Mouse (Mus musculus) lung, embryonic 16.5 days (tissue): ENCODE results near the gene Lyve1. TPM values are rescaled to one million over a fixed set of nuclear protein-coding genes. Genes with fewer than 3 reads are reported as not detected.

Experiments
- ATAC-seq: fragments of 200-750 bp; cut with Nextera tagmentation; 2 replicates; pipeline ENCODE4 v1.8.0; 2017; ENCODE audit warnings: low read depth, mild to moderate bottlenecking, moderate library complexity
- H3K27ac ChIP-seq: fragments of 300-500 bp; sonication (generic); 2 replicates; pipeline ENCODE4 v1.5.1; 2014; ENCODE audit warnings: mild to moderate bottlenecking, control low read depth, low read length
- H3K27me3 ChIP-seq: fragments of 300-500 bp; sonication (generic); 2 replicates; pipeline ENCODE4 v1.6.1; 2014; ENCODE audit warnings: low read depth, low read length, mixed read lengths; ENCODE audit not compliant: control insufficient read depth, insufficient read depth
- H3K36me3 ChIP-seq: fragments of 300-500 bp; sonication (generic); 2 replicates; pipeline ENCODE4 v1.6.1; 2014; ENCODE audit warnings: low read length; ENCODE audit not compliant: control insufficient read depth, insufficient read depth
- H3K4me1 ChIP-seq: fragments of 300-500 bp; sonication (generic); replicated peaks from 2 replicates; pipeline ENCODE4 v1.6.1; 2014; ENCODE audit warnings: low read length, mixed read lengths; ENCODE audit not compliant: control insufficient read depth, insufficient read depth
- H3K4me2 ChIP-seq: fragments of 300-500 bp; sonication (generic); 2 replicates; pipeline ENCODE4 v1.6.1; 2014; ENCODE audit warnings: low read depth, low read length, control low read depth
- H3K4me3 ChIP-seq: fragments of 300-500 bp; sonication (generic); 2 replicates; pipeline ENCODE4 v1.5.1; 2014; ENCODE audit warnings: mild to moderate bottlenecking, low read length, control low read depth
- H3K9ac ChIP-seq: fragments of 300-500 bp; sonication (generic); 2 replicates; pipeline ENCODE4 v1.6.1; 2014; ENCODE audit warnings: low read length, control low read depth
- H3K9me3 ChIP-seq: fragments of 300-500 bp; sonication (generic); 2 replicates; pipeline ENCODE4 v1.6.1; 2016; ENCODE audit warnings: low read length; ENCODE audit not compliant: control insufficient read depth
- WGBS: fragments of 180-500 bp; shearing (Covaris S2); extraction: QIAGEN DNeasy Blood & Tissue Kit; methylation state at CpG from one replicate; pipeline ENCODE4 v1.1.7; 2014; 5-methylcytosine and 5-hydroxymethylcytosine counted together
- polyA plus RNA-seq: library from polyadenylated mRNA; unstranded; fragments of >200 nt; fragmentation: Nextera tagmentation; extraction: Ambion mirVana; gene quantifications from 2 replicates; pipeline ENCODE4 v1.2.1, GENCODE M21; 2015

Gene Lyve1
- polyA plus RNA-seq, 1 experiment from 2014 or later, result 72.5 TPM

- 0% methylated on average over 42 of the region's 42 CpGs for WGBS
- H3K9me3 ChIP-seq, result no peaks in the 10 kb centered on the region
- peak within 1 kb of the TSS; percentile 94 for H3K9ac ChIP-seq
- ATAC-seq, result peak; percentile 92
- peaks cover 10% of the 10 kb centered on the region; the same call in 1 of the 2 replicates for H3K4me1 ChIP-seq
- peak within 1 kb of the TSS; percentile 97 for H3K27ac ChIP-seq
- H3K27me3 ChIP-seq, result no peaks in the 10 kb centered on the region
- H3K4me2 ChIP-seq, result peak within 1 kb of the TSS; percentile 80
- H3K36me3 ChIP-seq, result no peaks in the 10 kb centered on the region
- H3K4me3 ChIP-seq, result peak within 1 kb of the TSS; percentile 91
These were observed 18.8 kb downstream of the Lyve1 start, which contains the start of gene Rnf141 for GRCm38 (mm10) chr7:110843916-110844874. Rnf141 (minus strand) TSS chr7:110844457.

GRCm38 (mm10) chr7:110840332-110840731, 22.7 kb downstream of the Lyve1 start:
- Histone ChIP-seq H3K9ac (no peak overlapping the region), H3K9me3 (no peaks in the 10 kb centered on the region), H3K4me2 (no peak overlapping the region), H3K36me3 (no peaks in the 10 kb centered on the region), H3K27me3 (no peaks in the 10 kb centered on the region), H3K4me1 (peaks cover 10% of the 10 kb centered on the region; the same call in 1 of the 2 replicates), H3K4me3 (no peak overlapping the region), H3K27ac (peak overlapping the region; percentile 17; the same call in 1 of the 2 replicates)
- peak; percentile 42; the same call in 1 of the 2 replicates for ATAC-seq
- 42% methylated on average over 4 of the region's 4 CpGs for WGBS

GRCm38 (mm10) chr7:110834522-110834921, 28.5 kb downstream of the Lyve1 start:
- ATAC-seq, result no peak
- WGBS, result 44% methylated on average over 3 of the region's 3 CpGs
- no peak overlapping the region for H3K27ac ChIP-seq
- no peaks in the 10 kb centered on the region for H3K9me3 ChIP-seq
- no peaks in the 10 kb centered on the region for H3K27me3 ChIP-seq
- peaks cover 6% of the 10 kb centered on the region; the same call in 1 of the 2 replicates for H3K36me3 ChIP-seq
- no peak overlapping the region for H3K9ac ChIP-seq
- H3K4me1 ChIP-seq, result no peaks in the 10 kb centered on the region
- H3K4me3 ChIP-seq, result no peak overlapping the region
- no peak overlapping the region for H3K4me2 ChIP-seq

DNA sequence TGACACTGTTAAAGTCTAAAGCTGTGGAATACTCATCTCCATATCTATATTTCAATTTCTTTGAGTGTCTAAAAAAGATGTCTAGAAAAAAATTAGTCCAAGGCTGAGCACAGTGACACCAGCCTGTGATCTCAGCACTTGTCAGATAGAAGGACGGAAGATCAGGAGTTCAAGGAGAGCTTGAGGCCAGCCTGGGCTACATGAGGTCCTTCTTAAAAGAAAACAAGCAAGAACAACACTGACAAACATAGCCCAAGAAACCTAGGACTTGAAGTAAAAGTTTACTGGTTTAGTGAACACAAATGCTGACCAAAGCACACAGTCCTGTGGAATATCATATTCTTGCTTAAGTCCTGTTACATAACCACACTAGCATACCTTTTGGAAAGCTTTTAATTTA, 29.0 kb downstream of the Lyve1 start:
- H3K9ac ChIP-seq, result no peak overlapping the region
- H3K9me3 ChIP-seq, result no peaks in the 10 kb centered on the region
- WGBS, result 94% methylated on average over 1 of the region's 1 CpGs
- no peak overlapping the region for H3K4me2 ChIP-seq
- no peaks in the 10 kb centered on the region for H3K4me1 ChIP-seq
- H3K27me3 ChIP-seq, result no peaks in the 10 kb centered on the region
- peaks cover 9% of the 10 kb centered on the region for H3K36me3 ChIP-seq
- no peak overlapping the region for H3K27ac ChIP-seq
- ATAC-seq, result no peak
- H3K4me3 ChIP-seq, result no peak overlapping the region

DNA sequence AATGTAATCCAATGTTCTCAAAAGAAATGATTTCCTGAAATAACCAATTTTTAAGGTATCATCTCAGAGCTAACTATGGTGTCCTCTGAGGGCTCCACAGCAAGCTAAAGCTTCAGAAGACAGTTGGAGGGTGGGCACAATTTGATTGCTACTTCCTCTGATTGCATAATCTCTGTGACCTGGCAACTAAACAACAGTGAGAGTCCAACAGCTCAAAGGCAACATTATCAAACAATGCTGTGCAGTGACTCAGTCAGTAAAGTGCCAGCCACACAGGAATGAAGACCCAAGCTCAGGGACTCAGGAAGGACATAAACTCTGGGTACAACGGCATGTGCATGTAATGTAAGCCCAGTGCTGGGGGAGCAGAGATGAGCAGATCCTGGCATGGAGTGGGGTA, 30.0 kb downstream of the Lyve1 start:
- WGBS, result 76% methylated on average over 1 of the region's 1 CpGs
- no peak overlapping the region for H3K27ac ChIP-seq
- peaks cover 12% of the 10 kb centered on the region for H3K36me3 ChIP-seq
- no peak overlapping the region for H3K4me2 ChIP-seq
- H3K4me1 ChIP-seq, result no peaks in the 10 kb centered on the region
- no peak overlapping the region for H3K9ac ChIP-seq
- no peaks in the 10 kb centered on the region for H3K9me3 ChIP-seq
- no peak for ATAC-seq
- H3K27me3 ChIP-seq, result no peaks in the 10 kb centered on the region
- H3K4me3 ChIP-seq, result no peak overlapping the region

DNA sequence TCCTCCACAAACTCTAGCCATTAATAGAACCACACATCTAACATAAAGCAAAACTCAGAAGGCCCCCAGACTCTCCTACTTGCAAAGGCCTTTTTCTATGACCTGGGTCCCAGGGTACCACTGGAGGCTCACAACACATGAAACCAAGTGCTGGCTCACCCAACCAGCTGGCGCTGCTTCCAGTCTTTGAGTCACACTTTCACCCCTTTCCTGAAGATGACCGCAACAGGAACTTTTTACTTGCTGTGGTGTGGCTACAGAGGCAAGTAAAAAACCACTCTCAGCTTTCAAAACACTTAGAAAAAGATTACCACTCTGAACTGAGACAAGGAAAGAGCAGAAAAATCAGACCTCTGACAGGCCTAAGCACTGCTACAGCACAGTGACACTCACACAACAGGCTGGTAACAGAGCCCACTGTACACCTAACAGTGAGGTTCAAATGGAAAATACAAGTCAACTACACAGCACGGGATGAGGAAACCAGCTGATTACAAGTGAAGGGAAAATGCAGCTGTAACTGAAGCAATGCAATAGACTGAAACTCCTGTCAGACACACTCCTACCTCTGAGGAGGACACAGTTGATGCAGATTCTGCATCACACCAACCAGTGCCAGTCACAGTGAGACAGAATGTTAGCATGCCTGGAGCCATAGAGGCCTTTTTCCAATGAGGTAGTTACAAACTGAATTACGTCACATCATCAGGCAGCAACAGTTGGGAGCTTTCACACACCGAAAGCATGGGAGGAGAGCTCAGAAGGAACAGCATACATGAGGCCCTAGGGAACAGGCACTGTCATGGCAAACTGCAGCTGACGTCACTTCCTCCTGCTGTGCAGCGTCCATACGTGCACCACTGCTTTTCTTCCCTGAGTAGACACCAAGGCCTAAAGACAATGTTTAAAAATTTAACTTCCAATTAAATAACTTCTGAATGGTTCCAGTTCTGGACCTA, 38.8 kb downstream of the Lyve1 start:
- H3K27ac ChIP-seq, result 0 out of 2 replicates have a peak overlapping the region, but pooled peaks have one; percentile 1
- ATAC-seq, result no peak
- 81% methylated on average over 8 of the region's 8 CpGs for WGBS
- no peaks in the 10 kb centered on the region for H3K9me3 ChIP-seq
- peaks cover 11% of the 10 kb centered on the region for H3K4me1 ChIP-seq
- no peak overlapping the region for H3K9ac ChIP-seq
- no peak overlapping the region for H3K4me2 ChIP-seq
- peaks cover 17% of the 10 kb centered on the region for H3K36me3 ChIP-seq
- H3K27me3 ChIP-seq, result no peaks in the 10 kb centered on the region
- no peak overlapping the region for H3K4me3 ChIP-seq

- Histone ChIP-seq H3K27me3 (no peaks in the 10 kb centered on the region), H3K36me3 (peaks cover 13% of the 10 kb centered on the region), H3K4me2 (no peak overlapping the region), H3K9me3 (no peaks in the 10 kb centered on the region), H3K4me1 (peaks cover 13% of the 10 kb centered on the region), H3K9ac (no peak overlapping the region), H3K4me3 (no peak overlapping the region), H3K27ac (peak overlapping the region; percentile 23; the same call in 1 of the 2 replicates)
- ATAC-seq, result peak; percentile 64
- WGBS, result 47% methylated on average over 4 of the region's 4 CpGs
These were observed 39.4 kb downstream of the Lyve1 start for GRCm38 (mm10) chr7:110823593-110823992.

- no peak for ATAC-seq
- Histone ChIP-seq H3K27me3 (no peaks in the 10 kb centered on the region), H3K4me3 (no peak overlapping the region), H3K4me2 (no peak overlapping the region), H3K4me1 (peaks cover 17% of the 10 kb centered on the region), H3K9me3 (no peaks in the 10 kb centered on the region), H3K9ac (no peak overlapping the region), H3K36me3 (peaks cover 13% of the 10 kb centered on the region), H3K27ac (peak overlapping the region; percentile 23; the same call in 1 of the 2 replicates)
- 48% methylated on average over 8 of the region's 8 CpGs for WGBS
These were observed 40.0 kb downstream of the Lyve1 start for GRCm38 (mm10) chr7:110823076-110823475.
